ENCODE assay signal across 6 mouse cellular contexts in the genomic region with DNA sequence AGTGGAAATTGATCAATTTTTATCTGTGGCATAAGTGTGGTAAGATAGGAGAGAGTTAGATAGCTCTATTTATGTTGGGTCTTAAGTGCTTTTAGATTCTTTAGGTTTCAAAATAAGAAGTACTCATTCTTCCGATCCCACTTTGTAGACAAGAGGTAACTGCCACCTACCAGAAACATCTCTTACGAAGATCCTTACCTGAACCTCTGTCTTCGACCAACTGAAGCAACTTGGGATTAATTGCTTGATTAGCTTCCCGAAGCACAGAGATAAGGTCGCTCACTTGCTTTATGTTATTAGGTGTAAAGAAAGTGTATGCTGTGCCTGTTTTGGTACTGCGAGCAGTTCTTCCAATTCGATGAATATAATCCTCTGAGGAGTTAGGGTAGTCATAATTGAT. TPM values are rescaled to one million over a fixed set of nuclear protein-coding genes. Genes with fewer than 3 reads are reported as not detected.
A peak's percentile ranks its signal among the peaks of the same experiment; 100 is the strongest.
DNase-seq lines count a peak whose midpoint lies in the region; ATAC-seq lines count a peak whose summit lies in the region.
"Not testable (repeated sequence)": the region's sequence is repeated elsewhere in the genome, so short reads cannot be mapped to it uniquely, and the experiment has no call there.
"Had no signal": no experiment of that assay in that cellular context is flagged by ENCODE, and none has a peak within 500 bp of the region (broad histone marks: within the 10 kb centered on the region; RNA-seq: fewer than 3 reads in every experiment).

No protein-coding gene starts in this region.

- H3K4me1 ChIP-seq in heart, embryonic 13.5 days, result peaks cover 57% of the 10 kb centered on the region

- not testable (repeated sequence) for H3K27me3 ChIP-seq in heart, embryonic 13.5 days (replicated peaks)

- not testable (repeated sequence) for H3K9ac ChIP-seq in heart, embryonic 13.5 days

- not testable (repeated sequence) for ATAC-seq in heart, embryonic 13.5 days (ENCODE audit: extremely low read depth, insufficient number of reproducible peaks, low FRiP score, low TSS enrichment)

- not testable (repeated sequence) for H3K9me3 ChIP-seq in heart, embryonic 13.5 days

- DNase-seq in CD4-positive helper T cell, adult 2 months (ENCODE audit: low read depth, low spot score), result peak; percentile 32
- peak; percentile 21 for DNase-seq in MN1 (ENCODE audit: low spot score)
- DNase-seq in naive thymus-derived CD4-positive, alpha-beta T cell, adult 2 months (ENCODE audit: low read depth), result peak; percentile 63

- peak overlapping the region; percentile 18; the same call in 1 of the 2 replicates for H3K4me2 ChIP-seq in heart, embryonic 13.5 days

- H3K4me3 ChIP-seq in heart, embryonic 13.5 days, result peak overlapping the region; percentile 2; the same call in 1 of the 2 replicates

- H3K36me3 ChIP-seq in heart, embryonic 13.5 days, result peaks cover 74% of the 10 kb centered on the region

- WGBS in heart, embryonic 13.5 days, result 78% methylated on average over 7 of the region's 7 CpGs

- H3K27ac ChIP-seq in heart, embryonic 13.5 days (replicated peaks), result not testable (repeated sequence)

RNA-seq across cellular contexts. Expression of a gene that starts 2.9 kb away (rescaled TPM):
- polyA plus RNA-seq in heart, embryonic 13.5 days (2015; fragmentation: Nextera tagmentation; extraction: Ambion mirVana), result 6.1 and 6.5 TPM in 2 replicates

RNA-seq across cellular contexts. Expression of a gene that starts 6.7 kb away (rescaled TPM):
- polyA plus RNA-seq in heart, embryonic 13.5 days (2015; fragmentation: Nextera tagmentation; extraction: Ambion mirVana), result 192 and 199 TPM in 2 replicates

RNA-seq across cellular contexts. Expression of a gene that starts 6.8 kb away (rescaled TPM):
- 11.5 and 13.7 TPM in 2 replicates for polyA plus RNA-seq in heart, embryonic 13.5 days (2015; fragmentation: Nextera tagmentation; extraction: Ambion mirVana)

RNA-seq across cellular contexts. Expression of a gene that starts 31.2 kb away (rescaled TPM):
- 1.5 and 1.9 TPM in 2 replicates for polyA plus RNA-seq in heart, embryonic 13.5 days (2015; fragmentation: Nextera tagmentation; extraction: Ambion mirVana)
- polyA plus RNA-seq: adrenal gland, adult 2 months had no signal

RNA-seq across cellular contexts. Expression of a gene that starts 31.8 kb away (rescaled TPM):
- polyA plus RNA-seq in heart, embryonic 13.5 days (2015; fragmentation: Nextera tagmentation; extraction: Ambion mirVana), result 60.7 and 61.4 TPM in 2 replicates
- polyA plus RNA-seq: G1E had no signal
